Mouse (Mus musculus) liver, postnatal 0 days (tissue): ENCODE measurements around the gene Trmt11.

Experiments used
- CTCF ChIP-seq: sonication (generic); IDR thresholded peaks from 2 replicates; pipeline ENCODE4 v1.5.1; 2016; ENCODE audit warnings: antibody characterized with exemption, low read depth
- EP300 ChIP-seq: IDR thresholded peaks from 2 replicates; pipeline ENCODE4 v1.6.1; 2016; ENCODE audit warnings: antibody characterized with exemption, low read depth, mild to moderate bottlenecking

GRCm38 (mm10) chr10:30555686-30556578 lies 44.6 kb downstream of the Trmt11 start:
- TF ChIP-seq CTCF = no peak
- TF ChIP-seq EP300 = no peak
